Mouse (Mus musculus): ENCODE results near the gene Pigt.

Gene Pigt

DNA sequence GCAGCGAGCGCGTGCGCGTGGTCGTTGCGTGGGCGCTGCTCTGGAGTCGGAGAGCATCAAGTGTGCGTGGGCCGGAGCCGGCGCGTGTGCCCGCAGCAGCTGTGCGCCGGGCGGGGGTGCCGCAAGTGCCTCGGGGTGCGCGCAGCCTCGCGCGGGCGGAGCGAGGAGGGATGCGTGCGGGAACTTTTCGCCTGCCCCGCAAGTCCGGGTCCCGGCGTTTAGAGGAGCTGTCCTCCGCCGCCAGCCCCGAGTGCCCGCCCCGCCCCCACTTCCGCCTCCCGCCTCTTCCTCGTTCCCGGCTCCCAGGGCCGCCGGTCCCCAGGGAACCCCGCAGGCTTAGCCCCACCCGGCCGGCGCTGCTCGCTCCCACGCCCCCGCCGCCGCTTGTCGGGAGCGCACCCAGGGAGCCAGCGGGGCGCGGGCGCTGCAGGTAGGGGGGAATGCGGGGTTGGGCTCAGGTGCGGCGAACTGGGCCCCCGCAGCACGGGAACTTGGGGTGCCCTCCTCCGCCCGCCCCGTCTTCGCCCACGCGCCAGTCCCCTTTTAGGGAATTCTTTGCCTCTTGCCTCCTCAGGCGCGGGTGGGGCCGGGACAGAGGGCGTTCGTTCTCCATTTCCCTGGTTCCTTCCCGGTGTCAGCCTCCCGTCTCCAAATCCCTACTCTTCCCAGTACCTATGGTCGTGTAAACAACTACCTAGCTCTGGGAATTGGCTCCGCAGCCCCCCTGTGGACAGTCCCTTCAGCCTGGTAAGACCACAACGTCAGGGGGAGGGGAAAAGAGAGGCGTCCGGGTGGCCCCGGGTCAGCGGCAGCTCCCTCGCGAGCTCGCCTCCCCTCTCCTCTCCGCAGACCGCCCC is 10.8 kb upstream of the Pigt start:
- peak; percentile 69 for DNase-seq (ENCODE audit: low spot score)

DNA sequence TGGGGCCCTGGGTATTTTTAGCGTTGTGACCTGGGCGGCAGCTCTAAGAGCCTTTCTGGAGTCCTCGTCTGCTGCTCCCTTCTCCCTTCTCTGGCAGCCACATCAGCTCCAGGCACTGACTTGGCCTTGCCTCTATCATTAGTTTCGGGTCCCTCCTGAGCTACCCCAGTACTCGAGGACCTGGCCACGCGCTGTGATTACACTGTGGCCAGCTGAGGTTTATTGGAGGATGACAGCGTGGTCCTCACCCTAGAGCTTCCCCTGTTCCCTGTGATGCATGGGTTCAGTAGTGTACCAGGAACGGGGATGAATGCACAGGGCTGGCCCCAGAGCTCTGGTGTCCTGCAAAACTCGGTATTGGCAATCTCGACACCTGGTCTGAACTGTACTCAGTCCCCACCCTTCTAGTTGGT is 10.2 kb upstream of the Pigt start:
- no peak for DNase-seq (ENCODE audit: low spot score)

DNA sequence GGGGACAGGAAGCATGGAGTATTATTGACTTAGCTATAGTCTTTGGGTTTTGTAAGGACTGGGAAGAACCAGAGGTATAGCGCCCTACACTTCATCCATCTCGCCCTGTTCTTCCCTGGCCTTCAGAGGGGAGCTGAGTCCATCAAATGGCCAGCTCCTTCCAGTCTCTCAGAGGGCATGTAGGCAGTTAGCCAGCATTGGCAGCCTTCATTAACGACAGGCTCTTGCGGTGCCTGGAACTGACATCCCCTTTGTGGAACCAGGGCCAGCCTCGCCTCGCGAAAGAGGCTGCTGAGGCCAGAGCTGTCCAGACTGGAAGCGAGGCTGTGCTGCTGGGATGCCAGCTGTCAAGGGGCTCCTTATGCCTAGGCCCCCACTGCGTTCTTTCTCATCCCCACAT is 9.5 kb upstream of the Pigt start:
- DNase-seq (ENCODE audit: low spot score) = no peak

DNA sequence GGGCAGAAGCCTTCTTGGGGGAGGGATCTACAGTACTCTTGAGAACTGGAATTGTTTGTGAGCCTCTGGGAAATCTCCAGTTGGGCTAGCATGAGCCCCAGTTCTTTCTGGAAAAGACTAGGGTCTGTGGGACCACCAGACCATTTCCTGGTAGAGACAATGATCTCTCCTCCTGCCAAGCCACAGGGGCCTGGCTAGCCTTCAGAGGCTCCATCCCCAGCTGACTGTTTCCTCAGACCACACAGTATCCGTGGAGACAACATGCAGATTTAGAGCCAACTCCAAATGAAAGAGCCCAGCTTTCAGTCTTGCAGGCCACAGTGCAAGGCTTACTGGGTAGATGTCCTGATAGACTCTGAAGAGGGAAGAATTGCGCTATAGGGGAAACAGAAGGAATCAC is 3.2 kb upstream of the Pigt start:
- DNase-seq (ENCODE audit: low spot score) = no peak

GRCm38 (mm10) chr2:164496331-164496730 is 989 bp upstream of the Pigt start:
- no peak for DNase-seq (ENCODE audit: low spot score)

- DNase-seq (ENCODE audit: low spot score) = no peak
These were observed 460 bp downstream of the Pigt start for GRCm38 (mm10) chr2:164497691-164498268.

DNA sequence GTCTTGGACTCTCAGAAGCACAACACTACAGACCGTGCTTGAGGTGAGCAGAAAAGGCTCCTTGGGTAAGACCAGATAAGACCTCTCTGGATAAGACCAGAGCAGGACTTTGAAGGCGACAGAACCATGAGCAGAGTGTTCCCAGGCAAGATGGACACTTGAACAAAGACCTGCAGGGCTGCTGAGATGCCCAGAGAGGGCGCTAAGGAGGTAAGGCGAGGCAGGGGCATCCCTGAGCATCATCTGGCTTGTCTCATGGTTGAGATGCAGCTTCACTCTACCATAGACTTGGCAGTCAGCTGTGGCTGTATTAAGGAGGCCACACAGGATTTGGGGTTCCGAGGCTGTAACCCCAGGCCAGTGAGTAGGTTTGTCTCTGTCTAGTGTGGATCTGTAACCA is 2.0 kb downstream of the Pigt start:
- DNase-seq (ENCODE audit: low spot score) = no peak

DNA sequence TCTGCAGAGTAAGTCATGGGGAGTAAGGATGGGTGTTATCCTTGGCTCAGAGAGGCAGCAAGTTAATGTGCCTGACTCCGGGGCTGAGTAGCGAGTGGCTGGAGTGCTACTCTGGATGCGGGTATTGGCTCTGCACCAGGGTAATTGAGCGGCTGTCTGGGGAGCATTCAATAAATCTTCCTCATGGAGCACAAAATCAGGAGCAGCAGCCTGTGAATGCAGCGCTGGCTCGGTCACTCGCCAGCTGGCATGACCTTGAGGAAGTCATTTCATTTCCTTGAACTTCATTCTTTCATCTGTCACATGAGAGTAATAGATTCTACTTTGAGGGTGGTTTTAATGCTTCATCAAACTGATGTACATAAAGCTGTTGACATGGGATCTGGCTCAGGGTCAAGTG is 3.2 kb downstream of the Pigt start:
- peak; percentile 42 for DNase-seq (ENCODE audit: low spot score)

GRCm38 (mm10) chr2:164504919-164505318 is 7.6 kb downstream of the Pigt start:
- DNase-seq (ENCODE audit: low spot score) = no peak

DNA sequence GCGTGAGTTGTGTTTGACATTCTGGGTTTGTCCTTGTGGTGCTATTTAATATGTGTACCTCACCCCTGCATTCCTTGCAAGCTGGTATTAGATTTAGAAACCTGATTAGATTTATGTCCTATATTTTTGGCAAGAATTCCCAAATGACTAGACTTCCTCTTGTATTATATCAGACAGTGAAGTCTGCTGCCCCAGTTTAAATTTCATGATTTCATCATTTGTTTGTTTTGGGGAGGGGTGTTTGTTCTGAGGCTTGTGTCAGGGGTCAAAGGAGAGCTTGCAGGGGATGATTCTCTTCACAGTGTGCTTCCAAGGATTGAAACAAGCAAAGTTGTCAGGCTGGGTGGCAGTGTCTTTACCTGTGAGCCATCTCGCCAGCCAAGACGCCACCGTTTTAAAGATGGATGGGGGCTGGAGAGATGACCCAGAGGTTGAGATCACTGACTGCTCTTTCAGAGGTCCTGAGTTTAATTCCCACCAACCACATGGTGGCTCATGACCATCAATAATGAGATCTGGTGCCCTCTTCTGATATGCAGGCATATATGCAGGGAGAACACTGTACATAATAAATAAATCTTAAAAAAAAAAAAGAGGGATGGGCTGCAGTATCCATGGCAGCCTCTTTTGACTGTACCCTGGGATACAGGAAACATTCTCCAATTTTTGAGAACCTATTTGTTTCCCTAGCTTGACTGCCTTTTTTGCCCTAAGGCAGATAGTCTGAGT is 8.5 kb downstream of the Pigt start:
- no peak for DNase-seq (ENCODE audit: low spot score)

DNA sequence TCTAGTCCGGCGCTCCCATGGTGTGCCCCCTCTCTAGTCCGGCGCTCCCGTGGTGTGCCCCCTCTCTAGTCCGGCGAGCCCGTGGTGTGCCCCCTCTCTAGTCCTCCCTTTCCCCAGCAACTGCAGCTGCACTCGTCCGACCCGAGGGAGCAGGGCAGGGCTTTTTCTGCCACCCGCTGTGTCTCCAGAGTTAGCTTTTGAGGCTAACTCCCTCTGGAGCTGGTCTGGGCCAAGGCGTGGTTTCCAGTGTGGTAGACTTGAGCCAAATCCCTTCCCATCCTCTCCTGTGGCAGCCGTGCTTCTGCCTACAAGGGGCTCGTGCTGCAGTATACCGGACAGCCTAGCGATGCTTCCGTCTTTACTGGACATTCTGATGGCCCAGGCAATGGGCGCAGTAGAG is 10.5 kb downstream of the Pigt start:
- no peak for DNase-seq (ENCODE audit: low spot score)

DNA sequence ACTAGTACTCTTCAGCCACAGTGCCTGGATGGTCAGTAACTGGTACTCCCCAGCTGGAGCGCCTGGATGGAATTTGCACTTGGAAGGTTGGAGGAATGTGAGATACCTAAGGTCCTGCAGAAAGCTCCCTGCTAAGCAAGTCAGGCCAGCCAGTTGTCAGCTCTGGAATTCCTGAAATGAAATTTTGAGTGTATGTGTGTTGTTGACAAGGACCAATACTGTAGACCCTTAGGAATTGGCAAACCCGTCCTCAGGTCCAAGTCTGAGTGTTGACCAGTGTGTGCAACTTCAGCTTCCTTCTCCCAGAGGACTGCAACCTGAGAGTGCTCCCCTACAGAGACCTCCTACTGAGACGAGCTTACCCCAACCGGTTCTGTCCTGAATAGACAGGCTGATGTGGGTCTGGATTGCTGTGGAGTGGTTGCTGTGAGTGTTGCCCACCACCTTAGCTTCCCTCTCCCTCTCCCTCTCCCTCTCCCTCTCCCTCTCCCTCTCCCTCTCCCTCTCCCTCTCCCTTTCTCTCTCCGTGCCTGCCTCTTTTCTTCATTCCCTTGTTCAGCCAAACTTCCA is 13.4 kb downstream of the Pigt start:
- no peak for DNase-seq (ENCODE audit: low spot score)

DNA sequence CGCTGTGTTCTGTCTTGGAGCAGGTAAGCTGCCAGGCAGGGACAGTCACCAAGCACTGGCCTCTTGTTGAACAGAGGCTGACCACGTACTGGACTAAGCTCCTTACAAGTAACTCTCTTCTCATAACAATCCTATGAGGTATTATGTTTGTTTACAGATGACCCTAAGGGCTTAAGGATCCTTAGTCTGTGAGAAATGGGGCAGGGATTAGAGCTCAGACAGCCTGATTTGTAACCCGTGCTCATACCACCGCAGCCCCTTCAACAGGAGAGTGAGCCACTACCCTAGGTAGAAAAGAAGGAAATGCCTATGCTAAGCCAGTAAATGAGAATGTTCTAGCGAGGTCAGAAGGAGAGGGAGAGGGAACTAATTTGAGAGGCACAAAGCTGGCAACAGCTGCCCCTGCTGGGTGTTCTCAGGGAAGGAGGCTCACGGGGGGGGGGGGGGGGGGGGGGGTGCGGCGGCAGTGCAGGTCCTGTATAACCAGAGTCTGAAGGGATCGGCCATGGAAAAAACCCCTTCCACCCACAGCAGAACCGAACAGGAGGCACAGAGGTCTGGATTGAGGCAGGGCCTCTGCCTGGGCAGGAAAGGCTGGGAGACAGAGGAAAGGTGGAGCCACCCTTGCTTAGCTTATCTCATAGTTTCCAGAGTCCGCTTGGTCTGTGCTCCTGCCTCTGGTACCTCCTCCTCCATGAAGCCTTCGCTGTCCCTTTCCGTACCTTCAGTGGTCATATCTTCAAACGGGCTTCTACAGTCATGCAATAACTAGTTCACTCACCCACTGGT is 15.0 kb downstream of the Pigt start:
- no peak for DNase-seq (ENCODE audit: low spot score)

- DNase-seq (ENCODE audit: low spot score) = no peak
These were observed 16.1 kb downstream of the Pigt start for GRCm38 (mm10) chr2:164513389-164513788.

DNA sequence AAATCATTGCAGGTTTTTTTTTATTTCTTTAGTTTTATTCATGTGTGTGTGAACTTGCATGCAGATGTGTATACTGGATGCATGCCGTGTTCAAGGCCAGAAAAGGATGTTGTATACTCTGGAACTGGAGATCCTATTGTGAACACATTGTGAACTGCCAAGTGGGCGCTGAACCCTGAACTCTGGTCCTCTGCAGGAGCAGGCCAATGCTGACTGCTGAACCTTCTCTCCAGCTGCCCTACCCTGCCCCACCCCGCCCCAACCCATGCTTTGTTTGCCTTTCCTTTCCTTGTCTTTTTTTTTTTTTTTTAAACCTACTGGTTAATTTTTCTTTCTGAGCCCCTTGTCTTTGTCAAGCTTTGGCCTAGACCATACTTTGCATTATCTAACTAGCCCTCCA is 17.6 kb downstream of the Pigt start:
- DNase-seq (ENCODE audit: low spot score) = no peak

DNA sequence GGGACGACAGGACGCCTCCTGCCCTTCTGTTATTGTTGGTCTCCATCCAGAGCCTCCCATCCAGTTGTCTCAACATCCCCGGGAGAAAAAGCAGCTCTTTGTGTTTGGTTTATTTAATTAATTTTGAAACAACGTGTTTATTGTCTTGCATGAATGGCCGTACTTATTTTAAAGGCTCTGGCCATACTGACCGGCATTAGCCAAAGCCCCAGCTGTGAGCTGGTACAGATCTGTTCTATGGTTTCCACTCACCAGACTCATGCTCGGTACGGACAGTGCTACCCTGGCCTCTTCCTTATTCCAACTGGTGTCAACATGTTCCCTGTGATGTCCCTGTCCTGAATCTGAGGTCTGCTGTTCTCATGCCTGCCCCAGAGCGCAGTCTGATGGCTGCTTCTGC is 18.6 kb downstream of the Pigt start:
- DNase-seq (ENCODE audit: low spot score) = no peak

DNA sequence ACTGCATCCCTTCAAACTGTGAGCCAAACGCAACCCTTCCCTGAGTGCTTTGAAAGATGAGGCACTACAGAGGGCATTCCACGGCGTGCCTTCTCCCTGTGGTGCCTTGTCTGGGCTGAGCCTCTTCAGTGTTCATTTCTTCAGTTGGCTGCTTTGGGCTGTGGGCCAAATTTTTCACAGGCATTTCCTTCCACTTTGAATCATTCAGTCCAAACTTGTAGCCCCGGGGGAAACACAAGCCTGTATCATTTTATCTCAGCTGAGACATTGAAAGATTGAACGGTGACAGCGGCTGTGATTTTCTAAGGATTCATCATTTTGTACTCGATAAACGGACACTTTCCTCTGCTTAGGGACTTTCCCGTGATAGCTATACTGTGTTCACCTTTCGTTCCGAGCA is 19.3 kb downstream of the Pigt start:
- no peak for DNase-seq (ENCODE audit: low spot score)

GRCm38 (mm10) chr2:164517485-164518221 is 20.3 kb downstream of the Pigt start:
- DNase-seq (ENCODE audit: low spot score) = peak; percentile 53

DNA sequence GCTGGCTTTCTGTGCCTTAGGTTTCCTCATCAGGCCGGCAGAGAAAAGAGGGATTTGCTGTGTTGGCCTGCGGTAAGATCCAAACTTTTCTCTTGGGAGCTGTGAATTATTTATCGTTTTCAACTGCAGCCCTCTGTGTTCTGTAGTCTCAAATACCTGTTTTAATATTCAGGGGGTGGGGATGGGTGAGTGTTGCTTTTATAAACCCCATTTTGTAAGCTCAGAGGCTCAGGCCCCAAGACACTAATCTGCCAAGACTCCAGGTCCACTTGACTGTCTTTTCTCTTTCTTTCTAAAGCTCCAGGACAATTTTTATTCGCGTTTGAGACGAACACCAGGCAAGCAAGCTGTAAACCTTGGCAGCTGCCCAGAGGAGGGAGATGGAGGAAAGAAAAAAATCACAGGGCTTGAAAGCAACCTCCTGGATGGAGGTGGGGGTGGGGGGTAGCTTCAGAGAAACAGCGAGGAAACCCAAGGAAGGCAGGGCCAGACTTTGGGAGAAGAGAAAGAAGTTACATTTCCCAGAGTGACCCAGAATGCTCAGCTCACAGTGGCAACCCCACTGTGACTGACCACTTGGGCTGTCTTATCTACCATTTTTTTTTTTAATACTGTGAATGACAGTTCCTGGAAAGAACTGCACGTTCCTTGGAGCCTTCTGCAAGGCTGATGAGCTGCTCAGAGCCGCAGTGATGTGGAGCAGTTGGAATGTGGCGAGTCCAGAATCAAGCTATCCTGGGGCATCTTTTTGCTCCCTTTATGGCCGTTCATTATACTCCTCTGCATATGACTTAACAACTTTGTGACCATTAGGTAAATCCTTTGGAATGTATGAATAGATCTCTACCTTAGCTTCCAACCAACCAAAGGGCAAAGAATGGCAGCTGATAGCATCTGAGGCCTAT is 21.2 kb downstream of the Pigt start:
- DNase-seq (ENCODE audit: low spot score) = no peak

GRCm38 (mm10) chr2:164519171-164519526 is 21.8 kb downstream of the Pigt start:
- no peak for DNase-seq (ENCODE audit: low spot score)
